Mouse (Mus musculus) adrenal gland, adult 2 months (tissue): ENCODE data around the gene Olfr1033. TPM values are rescaled to one million over a fixed set of nuclear protein-coding genes. Genes with fewer than 3 reads are reported as not detected.
A peak's percentile ranks its signal among the peaks of the same experiment; 100 is the strongest.
"Not testable (repeated sequence)": the region's sequence is repeated elsewhere in the genome, so short reads cannot be mapped to it uniquely, and the experiment has no call there.

Experiments
- DNase-seq: peaks from one replicate; pipeline ENCODE4 v3.0.0; 2021
- long read RNA-seq: library from polyadenylated mRNA; stranded (forward); transcript quantifications from one replicate; pipeline ENCODE4 v2.0.0, GENCODE M21; 2021
- polyA plus RNA-seq: library from polyadenylated mRNA; depleted of rRNA; stranded (reverse); fragments of >200 nt; gene quantifications from 2 replicates; pipeline ENCODE4 v1.2.3, GENCODE M21; 2012; rRNA removed
- total RNA-seq, 2 experiments: library from RNA; stranded (reverse); gene quantifications; 2 replicates each; pipeline ENCODE4 v1.2.3; 2021

The Olfr1033 gene
- 1 to 10 TPM; 3.4 to 4.4 TPM for total RNA-seq
- 0.19 and 0.42 TPM in 2 replicates for polyA plus RNA-seq
- long read RNA-seq, partial matches to known transcripts: 0 of 2 reads
- long read RNA-seq, other reads (novel, unspliced or antisense): 2 of 2 reads

DNA sequence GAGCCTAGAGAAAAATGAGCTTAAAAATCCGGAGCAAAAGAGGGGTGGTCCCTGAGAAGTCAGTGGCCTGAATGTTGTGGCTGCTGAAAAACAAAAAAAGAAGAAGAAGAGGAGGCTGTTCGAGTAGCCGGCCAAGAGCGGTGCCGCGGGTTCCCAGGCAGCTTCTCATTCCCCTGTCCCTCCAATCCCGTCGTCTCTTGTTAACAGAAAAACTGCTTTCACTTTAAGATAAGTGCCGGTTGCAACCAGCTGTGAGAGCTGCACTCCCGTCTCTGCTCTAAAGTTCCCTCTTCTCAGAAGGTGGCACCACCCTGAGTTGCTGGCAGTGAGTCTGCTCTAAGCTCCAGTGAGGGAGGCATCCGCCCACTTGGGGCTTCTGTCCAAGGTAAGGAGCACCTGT lies at the start of gene Olfr1033:
Olfr1033 (plus strand) TSS at position 228 of the 400 bp plus-strand sequence.
- peak; percentile 18 for DNase-seq

- no peak for DNase-seq
These were observed 46.8 kb upstream of the Olfr1033 start, which contains the start of gene Olfr1029 for GRCm38 (mm10) chr2:85973595-85973994. Gene Olfr1029, plus strand, starts transcription at chr2:85973895.

DNA sequence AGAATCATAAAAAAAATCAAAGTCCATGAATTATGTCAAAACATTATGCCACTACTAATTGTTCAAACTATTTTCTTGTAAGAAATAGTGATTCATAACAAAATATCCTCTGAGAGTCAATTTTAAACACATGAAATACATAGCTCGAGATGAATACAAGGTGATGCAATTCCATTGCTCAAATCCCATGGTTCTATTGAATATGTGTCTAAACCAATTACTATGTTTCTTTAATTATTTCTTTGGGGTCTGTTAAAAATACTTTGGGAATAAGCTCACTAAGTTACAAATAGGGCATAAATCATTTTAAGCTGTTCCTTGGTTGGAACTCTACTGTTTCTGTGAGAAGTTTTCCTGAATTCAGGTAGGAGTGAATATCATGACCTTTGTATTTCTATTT lies 41.5 kb upstream of the Olfr1033 start, which contains the start of gene Olfr1030:
Olfr1030 (plus strand) TSS at position 301 of the 400 bp plus-strand sequence.
- DNase-seq: no peak

GRCm38 (mm10) chr2:85990004-85990403 lies 30.4 kb upstream of the Olfr1033 start, which contains the start of gene Olfr1031:
Gene Olfr1031, plus strand, starts transcription at chr2:85990304.
- no peak for DNase-seq

DNA sequence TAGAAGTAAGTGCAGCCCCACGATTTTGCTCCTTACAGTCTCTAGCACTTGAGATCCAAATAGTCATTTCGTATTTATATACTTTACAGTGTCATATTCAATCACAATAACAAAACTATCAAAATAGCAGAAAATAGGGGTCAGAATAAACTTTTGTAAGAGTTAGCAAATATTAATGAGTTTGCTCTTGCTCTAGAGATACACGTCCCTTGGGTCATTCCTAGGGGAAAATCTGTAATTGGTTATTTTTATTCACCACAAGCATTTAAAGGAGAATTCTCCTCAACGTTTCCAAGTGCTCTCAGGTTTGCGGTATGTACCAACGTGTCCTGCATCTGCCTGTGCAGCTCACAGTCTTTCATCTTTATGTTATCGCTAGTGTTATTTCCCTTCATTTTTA lies 15.2 kb upstream of the Olfr1033 start, which contains the start of gene Olfr1032:
Olfr1032 (plus strand) TSS at position 301 of the 400 bp plus-strand sequence.
- DNase-seq: no peak

GRCm38 (mm10) chr2:86021518-86021917 lies 1.1 kb downstream of the Olfr1033 start:
- DNase-seq: peak; percentile 30

- no peak for DNase-seq
These were observed 25.1 kb downstream of the Olfr1033 start, which contains the start of gene Olfr1034 for GRCm38 (mm10) chr2:86045561-86045960. Gene Olfr1034, plus strand, starts transcription at chr2:86045861.

DNA sequence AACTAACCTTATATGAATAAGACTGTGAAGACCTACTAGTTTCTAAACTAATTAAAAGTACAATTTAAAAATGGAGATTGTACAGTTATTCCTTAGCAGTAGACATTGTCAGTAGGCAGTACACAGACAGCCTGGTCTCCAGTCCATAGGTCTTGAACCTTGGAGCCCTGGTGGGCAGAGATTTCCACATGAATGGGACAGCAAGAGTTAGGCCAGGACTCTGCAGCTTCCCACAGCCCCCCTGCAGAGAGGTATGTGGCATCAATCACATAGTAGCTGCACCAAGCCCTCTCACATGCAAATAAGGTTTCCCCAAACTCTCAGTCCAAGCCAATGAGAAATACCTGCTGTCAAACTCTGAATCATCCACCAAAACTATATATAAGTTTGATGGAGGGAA lies 30.3 kb downstream of the Olfr1033 start:
- DNase-seq: not testable (repeated sequence)

- DNase-seq: not testable (repeated sequence)
These were observed 43.3 kb downstream of the Olfr1033 start for GRCm38 (mm10) chr2:86063766-86064165.

GRCm38 (mm10) chr2:86070189-86070588 lies 49.8 kb downstream of the Olfr1033 start:
- no peak for DNase-seq

DNA sequence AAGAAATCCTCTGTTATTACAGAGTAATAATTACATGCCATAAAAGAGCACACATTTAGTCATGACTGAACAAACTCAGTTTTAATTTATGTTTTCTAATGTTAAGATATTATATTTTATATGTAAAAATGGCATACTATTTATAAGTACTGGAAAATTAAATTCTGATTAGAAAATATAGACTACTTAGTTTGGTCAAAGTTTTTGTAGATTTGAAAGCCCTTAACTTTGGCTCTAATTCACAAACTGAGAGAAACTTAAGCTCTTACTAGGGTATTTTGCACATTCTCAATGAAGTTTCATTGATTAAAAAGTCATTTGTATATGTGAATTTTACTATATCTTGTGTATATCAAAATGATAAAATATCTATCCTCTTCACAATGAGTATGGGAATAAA lies 53.3 kb downstream of the Olfr1033 start, which contains the start of gene Olfr1036:
Olfr1036 (plus strand) TSS at position 301 of the 400 bp plus-strand sequence.
- not testable (repeated sequence) for DNase-seq

DNA sequence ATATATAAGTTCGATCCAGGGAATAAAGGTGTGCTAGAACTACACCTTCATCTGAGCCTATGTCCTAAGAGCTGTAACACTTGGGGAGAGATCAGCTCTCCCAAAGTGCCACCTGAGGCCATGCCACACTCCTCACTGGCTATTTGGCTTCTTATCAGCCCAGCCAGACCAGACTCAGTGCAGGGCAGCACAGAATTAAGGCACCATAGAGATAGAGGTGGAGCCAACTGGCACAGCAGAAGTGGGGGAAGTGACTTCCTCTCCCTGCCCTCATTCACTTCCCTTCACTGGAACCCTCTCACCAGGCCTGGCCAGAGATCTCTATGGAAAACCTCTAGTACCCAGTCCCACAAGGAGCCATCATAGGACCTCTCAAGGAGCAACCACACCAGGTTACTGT lies 60.0 kb downstream of the Olfr1033 start:
- not testable (repeated sequence) for DNase-seq

- DNase-seq: no peak
These were observed 66.9 kb downstream of the Olfr1033 start, which contains the start of gene Olfr1037 for GRCm38 (mm10) chr2:86087285-86087684. Gene Olfr1037, minus strand, starts transcription at chr2:86087385.

Other genes with a start within 250 kb of the Olfr1033 start
- gene Olfr1014, start 247.9 kb upstream of the Olfr1033 start, total RNA-seq: not detected
- gene Olfr1014, start 247.9 kb upstream of the Olfr1033 start, polyA plus RNA-seq: not detected in 2 replicates
- gene Olfr1015, start 238.6 kb upstream of the Olfr1033 start, total RNA-seq: not detected
- gene Olfr1015, start 238.6 kb upstream of the Olfr1033 start, polyA plus RNA-seq: not detected in 2 replicates
- not detected for gene Olfr1016, start 218.1 kb upstream of the Olfr1033 start, total RNA-seq
- gene Olfr1016, start 218.1 kb upstream of the Olfr1033 start, polyA plus RNA-seq: not detected in 2 replicates
- not detected for gene Olfr1018, start 202.2 kb upstream of the Olfr1033 start, total RNA-seq
- not detected in 2 replicates for gene Olfr1018, start 202.2 kb upstream of the Olfr1033 start, polyA plus RNA-seq
- not detected for gene Olfr1019, start 175.2 kb upstream of the Olfr1033 start, total RNA-seq
- gene Olfr1019, start 175.2 kb upstream of the Olfr1033 start, polyA plus RNA-seq: not detected in 2 replicates
- not detected for gene Olfr1020, start 173.6 kb upstream of the Olfr1033 start, total RNA-seq
- not detected in 2 replicates for gene Olfr1020, start 173.6 kb upstream of the Olfr1033 start, polyA plus RNA-seq
- gene Olfr1022, start 152.0 kb upstream of the Olfr1033 start, total RNA-seq: not detected
- gene Olfr1022, start 152.0 kb upstream of the Olfr1033 start, polyA plus RNA-seq: not detected in 2 replicates
- not detected for gene Olfr1023, start 135.0 kb upstream of the Olfr1033 start, total RNA-seq
- gene Olfr1023, start 135.0 kb upstream of the Olfr1033 start, polyA plus RNA-seq: not detected in 2 replicates
- gene Olfr1024, start 115.6 kb upstream of the Olfr1033 start, total RNA-seq: not detected
- gene Olfr1024, start 115.6 kb upstream of the Olfr1033 start, polyA plus RNA-seq: not detected in 2 replicates
- gene Olfr1025-ps1, start 105.4 kb upstream of the Olfr1033 start, total RNA-seq: not detected
- gene Olfr1025-ps1, start 105.4 kb upstream of the Olfr1033 start, polyA plus RNA-seq: not detected in 2 replicates
- gene Olfr1026, start 99.1 kb upstream of the Olfr1033 start, total RNA-seq: not detected
- gene Olfr1026, start 99.1 kb upstream of the Olfr1033 start, polyA plus RNA-seq: not detected in 2 replicates
- not detected for gene Olfr1028, start 70.2 kb upstream of the Olfr1033 start, total RNA-seq
- not detected in 2 replicates for gene Olfr1028, start 70.2 kb upstream of the Olfr1033 start, polyA plus RNA-seq
- gene Olfr1029, start 46.7 kb upstream of the Olfr1033 start, total RNA-seq: not detected
- 0.09 TPM in 1 of 2 replicates, not detected in the other for gene Olfr1029, start 46.7 kb upstream of the Olfr1033 start, polyA plus RNA-seq
- under 1 TPM in 1 of 2 experiments, not detected in 1; 0.09 TPM for gene Olfr1030, start 41.4 kb upstream of the Olfr1033 start, total RNA-seq
- not detected in 2 replicates for gene Olfr1030, start 41.4 kb upstream of the Olfr1033 start, polyA plus RNA-seq
- gene Olfr1031, start 30.3 kb upstream of the Olfr1033 start, total RNA-seq: not detected
- gene Olfr1031, start 30.3 kb upstream of the Olfr1033 start, polyA plus RNA-seq: not detected in 2 replicates
- gene Olfr1032, start 15.1 kb upstream of the Olfr1033 start, total RNA-seq: not detected
- gene Olfr1032, start 15.1 kb upstream of the Olfr1033 start, polyA plus RNA-seq: not detected in 2 replicates
- under 1 TPM; 0.10 to 0.52 TPM for gene Olfr1034, start 25.2 kb downstream of the Olfr1033 start, total RNA-seq
- 0.07 TPM in 2 replicates for gene Olfr1034, start 25.2 kb downstream of the Olfr1033 start, polyA plus RNA-seq
- gene Olfr1036, start 53.4 kb downstream of the Olfr1033 start, total RNA-seq: not detected
- gene Olfr1036, start 53.4 kb downstream of the Olfr1033 start, polyA plus RNA-seq: not detected in 2 replicates
- not detected for gene Olfr1037, start 66.8 kb downstream of the Olfr1033 start, total RNA-seq
- gene Olfr1037, start 66.8 kb downstream of the Olfr1033 start, polyA plus RNA-seq: not detected in 2 replicates
- not detected for gene Olfr1039, start 115.3 kb downstream of the Olfr1033 start, total RNA-seq
- not detected in 2 replicates for gene Olfr1039, start 115.3 kb downstream of the Olfr1033 start, polyA plus RNA-seq
- gene Olfr1040, start 126.1 kb downstream of the Olfr1033 start, total RNA-seq: not detected
- not detected in 2 replicates for gene Olfr1040, start 126.1 kb downstream of the Olfr1033 start, polyA plus RNA-seq
- not detected for gene Olfr1042, start 141.2 kb downstream of the Olfr1033 start, total RNA-seq
- not detected in 2 replicates for gene Olfr1042, start 141.2 kb downstream of the Olfr1033 start, polyA plus RNA-seq
- not detected for gene Olfr1043, start 146.9 kb downstream of the Olfr1033 start, total RNA-seq
- not detected in 2 replicates for gene Olfr1043, start 146.9 kb downstream of the Olfr1033 start, polyA plus RNA-seq
- gene Olfr1044, start 157.2 kb downstream of the Olfr1033 start, total RNA-seq: not detected
- gene Olfr1044, start 157.2 kb downstream of the Olfr1033 start, polyA plus RNA-seq: not detected in 2 replicates
- gene Olfr52, start 165.1 kb downstream of the Olfr1033 start, total RNA-seq: not detected
- not detected in 2 replicates for gene Olfr52, start 165.1 kb downstream of the Olfr1033 start, polyA plus RNA-seq
- not detected for gene Olfr1045, start 182.4 kb downstream of the Olfr1033 start, total RNA-seq
- not detected in 2 replicates for gene Olfr1045, start 182.4 kb downstream of the Olfr1033 start, polyA plus RNA-seq
- not detected for gene Olfr1046, start 198.7 kb downstream of the Olfr1033 start, total RNA-seq
- not detected in 2 replicates for gene Olfr1046, start 198.7 kb downstream of the Olfr1033 start, polyA plus RNA-seq
- gene Olfr1047, start 210.8 kb downstream of the Olfr1033 start, total RNA-seq: not detected
- not detected in 2 replicates for gene Olfr1047, start 210.8 kb downstream of the Olfr1033 start, polyA plus RNA-seq
- gene Olfr1048, start 219.7 kb downstream of the Olfr1033 start, total RNA-seq: not detected
- not detected in 2 replicates for gene Olfr1048, start 219.7 kb downstream of the Olfr1033 start, polyA plus RNA-seq
- not detected for gene Olfr1049, start 237.7 kb downstream of the Olfr1033 start, total RNA-seq
- gene Olfr1049, start 237.7 kb downstream of the Olfr1033 start, polyA plus RNA-seq: not detected in 2 replicates